Mouse (Mus musculus): ENCODE data around the gene Mrpl9. TPM values are rescaled to one million over a fixed set of nuclear protein-coding genes. Genes with fewer than 3 reads are reported as not detected.

Gene Mrpl9
- polyA plus RNA-seq, 1 experiment from 2014 or later: 35.2 TPM

DNA sequence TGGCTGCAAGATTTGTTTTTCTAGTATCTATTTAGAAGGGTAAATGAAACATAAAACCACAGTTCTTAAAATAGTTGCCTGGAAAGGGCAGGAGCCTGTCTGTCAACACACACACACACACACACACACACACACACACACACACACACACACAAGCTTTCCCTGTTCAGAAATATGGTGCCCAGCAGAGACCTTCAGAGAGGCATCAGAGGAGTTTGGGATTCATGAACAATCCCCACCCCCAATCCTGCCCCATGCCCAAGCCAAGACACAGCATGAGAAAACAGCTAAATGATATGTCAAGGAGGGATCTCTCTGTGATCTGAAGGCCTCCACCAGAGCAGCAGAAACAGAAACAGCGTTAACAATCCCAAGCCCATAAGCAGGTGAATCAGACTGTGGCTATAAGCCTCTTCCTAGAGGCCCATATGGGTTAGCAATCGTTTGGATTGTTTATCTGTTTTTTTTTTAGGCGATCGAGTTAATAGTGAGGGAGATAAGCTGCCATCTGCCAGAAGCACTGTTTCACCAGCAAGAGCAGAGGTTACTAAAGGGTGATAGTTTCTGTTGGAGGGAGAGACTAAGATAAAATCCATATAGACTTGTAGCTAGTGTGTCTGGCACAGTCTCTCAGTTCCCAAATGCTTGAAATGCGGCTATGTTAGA lies 30.6 kb downstream of the Mrpl9 start:
- Histone ChIP-seq H3K4me1 (replicated peaks; ENCODE audit: control insufficient read depth, insufficient read depth, low read length) (no peaks in the 10 kb centered on the region), H3K4me2 (replicated peaks; ENCODE audit: low read depth) (no peak overlapping the region)
- WGBS: 34% methylated on average over 5 of the region's 5 CpGs

DNA sequence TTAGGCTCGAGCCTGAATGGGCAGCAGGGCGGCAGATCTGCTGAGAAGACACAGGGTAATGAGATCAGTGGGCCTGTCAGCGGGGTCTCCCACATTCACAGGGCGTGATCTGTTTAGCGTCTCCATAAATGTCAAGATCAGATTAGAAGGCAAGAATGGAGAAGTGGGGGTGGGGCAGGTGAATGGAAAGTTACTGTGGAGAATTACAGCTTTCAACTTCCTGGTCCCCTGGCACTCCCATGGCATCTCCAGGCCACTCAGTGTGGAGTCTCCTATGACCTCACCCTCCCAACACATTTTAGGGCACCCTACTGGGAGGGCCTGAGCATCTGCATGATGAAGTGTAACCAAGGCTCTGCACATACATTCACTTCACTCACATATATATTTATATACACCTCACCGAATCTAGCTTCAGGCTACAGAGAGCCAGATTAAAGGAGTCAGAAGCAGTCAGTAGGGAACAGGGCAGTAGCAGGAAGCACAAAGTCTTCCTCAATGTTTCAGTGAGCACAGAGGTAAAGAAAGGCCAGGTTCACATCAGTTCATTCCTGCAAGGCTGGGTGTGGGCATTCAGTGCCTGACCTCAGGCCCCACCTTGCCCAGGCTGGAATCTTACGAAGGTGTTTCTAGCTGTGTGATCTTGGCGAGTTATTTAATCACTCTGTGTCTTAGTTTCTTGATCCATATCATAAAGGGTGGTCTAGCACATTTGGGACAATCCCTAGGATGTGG lies 33.4 kb downstream of the Mrpl9 start:
- Histone ChIP-seq H3K27ac (ENCODE audit: low read depth, low read length) (no peak overlapping the region), H3K27me3 (replicated peaks; ENCODE audit: control insufficient read depth, insufficient read depth, low read length) (peaks cover 10% of the 10 kb centered on the region)
- ATAC-seq: peak; percentile 58

More for the DNA sequence above, 30.6 kb downstream of the Mrpl9 start:
- Histone ChIP-seq H3K27ac (ENCODE audit: low read depth, low read length) (no peak overlapping the region), H3K36me3 (ENCODE audit: control insufficient read depth, insufficient read depth) (no peaks in the 10 kb centered on the region), H3K4me3 (ENCODE audit: low read depth, low read length) (no peak overlapping the region), H3K9me3 (ENCODE audit: control insufficient read depth) (no peaks in the 10 kb centered on the region), H3K9ac (ENCODE audit: low read depth, low read length) (no peak overlapping the region), H3K27me3 (replicated peaks; ENCODE audit: control insufficient read depth, insufficient read depth, low read length) (peaks cover 3% of the 10 kb centered on the region)
- no peak for TF ChIP-seq CTCF (IDR thresholded peaks at IDR 0.05; ENCODE audit: low read depth)
- ATAC-seq: no peak

DNA sequence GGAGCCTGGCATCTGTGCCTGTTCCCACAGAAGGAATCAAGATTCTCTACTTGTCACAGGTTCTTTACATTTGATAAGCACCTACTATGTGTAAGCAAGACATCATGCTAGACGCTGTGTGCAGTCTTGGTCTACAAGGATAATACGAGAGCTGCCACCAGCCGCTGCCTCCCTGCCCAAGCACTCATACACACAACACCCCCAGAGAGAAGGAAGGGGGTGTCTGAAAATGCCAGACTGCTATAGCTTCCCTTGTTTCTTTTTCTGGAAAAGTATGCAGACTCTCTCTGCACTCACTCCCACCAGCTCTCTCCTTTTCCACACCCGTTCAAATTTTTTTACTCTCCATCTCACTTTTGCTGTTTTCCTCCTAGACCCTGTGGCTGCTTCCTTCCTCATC lies 34.3 kb downstream of the Mrpl9 start:
- H3K36me3 ChIP-seq (ENCODE audit: control insufficient read depth, insufficient read depth): no peaks in the 10 kb centered on the region
- no peak for TF ChIP-seq CTCF (IDR thresholded peaks at IDR 0.05; ENCODE audit: low read depth)
- ATAC-seq: no peak
- H3K9me3 ChIP-seq (ENCODE audit: control insufficient read depth): no peaks in the 10 kb centered on the region
- no peak overlapping the region for H3K9ac ChIP-seq (ENCODE audit: low read depth, low read length)
- no peak overlapping the region for H3K27ac ChIP-seq (ENCODE audit: low read depth, low read length)
- WGBS: 68% methylated on average over 4 of the region's 4 CpGs
- no peak overlapping the region for H3K4me3 ChIP-seq (ENCODE audit: low read depth, low read length)
- no peak overlapping the region for H3K4me2 ChIP-seq (replicated peaks; ENCODE audit: low read depth)
- no peaks in the 10 kb centered on the region for H3K4me1 ChIP-seq (replicated peaks; ENCODE audit: control insufficient read depth, insufficient read depth, low read length)
- peaks cover 10% of the 10 kb centered on the region for H3K27me3 ChIP-seq (replicated peaks; ENCODE audit: control insufficient read depth, insufficient read depth, low read length)

More for the DNA sequence above, 33.4 kb downstream of the Mrpl9 start:
- Histone ChIP-seq H3K9me3 (ENCODE audit: control insufficient read depth) (no peaks in the 10 kb centered on the region), H3K36me3 (ENCODE audit: control insufficient read depth, insufficient read depth) (no peaks in the 10 kb centered on the region), H3K4me1 (replicated peaks; ENCODE audit: control insufficient read depth, insufficient read depth, low read length) (no peaks in the 10 kb centered on the region), H3K4me3 (ENCODE audit: low read depth, low read length) (no peak overlapping the region), H3K9ac (ENCODE audit: low read depth, low read length) (no peak overlapping the region), H3K4me2 (replicated peaks; ENCODE audit: low read depth) (no peak overlapping the region)
- WGBS: 20% methylated on average over 8 of the region's 8 CpGs
- no peak for TF ChIP-seq CTCF (IDR thresholded peaks at IDR 0.05; ENCODE audit: low read depth)

DNA sequence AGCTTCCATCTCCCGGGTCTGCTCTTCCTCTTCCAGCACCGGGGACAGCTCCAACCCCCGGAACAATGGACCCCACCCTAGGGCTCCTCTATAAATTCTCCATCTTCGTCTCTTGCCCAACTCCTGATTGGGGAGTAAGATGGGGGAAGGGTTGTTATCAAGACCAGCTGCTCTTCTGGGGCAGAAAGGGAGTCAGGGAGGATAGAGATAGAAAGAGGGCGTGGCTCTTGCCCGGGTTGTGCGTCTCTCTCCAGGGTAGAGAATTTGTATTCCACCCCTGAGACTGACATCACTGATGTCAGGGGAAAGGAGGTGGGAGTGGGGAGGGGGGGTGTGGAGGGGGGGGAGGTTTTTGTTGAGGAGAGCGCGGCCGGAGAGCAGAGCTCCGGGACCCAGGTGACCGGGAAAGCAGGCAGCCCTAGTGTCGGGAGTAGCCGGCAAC lies 34.9 kb downstream of the Mrpl9 start, which contains the start of gene Celf3:
TSS of gene Celf3 (plus strand) at position 315 of the 442 bp plus-strand sequence.
- Histone ChIP-seq H3K9ac (ENCODE audit: low read depth, low read length) (no peak within 1 kb of the TSS), H3K27me3 (replicated peaks; ENCODE audit: control insufficient read depth, insufficient read depth, low read length) (peaks cover 10% of the 10 kb centered on the region), H3K4me1 (replicated peaks; ENCODE audit: control insufficient read depth, insufficient read depth, low read length) (no peaks in the 10 kb centered on the region), H3K27ac (ENCODE audit: low read depth, low read length) (no peak within 1 kb of the TSS), H3K4me2 (replicated peaks; ENCODE audit: low read depth) (no peak within 1 kb of the TSS), H3K36me3 (ENCODE audit: control insufficient read depth, insufficient read depth) (no peaks in the 10 kb centered on the region), H3K4me3 (ENCODE audit: low read depth, low read length) (no peak within 1 kb of the TSS), H3K9me3 (ENCODE audit: control insufficient read depth) (no peaks in the 10 kb centered on the region)
- no peak for ATAC-seq
- TF ChIP-seq CTCF (IDR thresholded peaks at IDR 0.05; ENCODE audit: low read depth): no peak
- 3% methylated on average over 13 of the region's 14 CpGs for WGBS

DNA sequence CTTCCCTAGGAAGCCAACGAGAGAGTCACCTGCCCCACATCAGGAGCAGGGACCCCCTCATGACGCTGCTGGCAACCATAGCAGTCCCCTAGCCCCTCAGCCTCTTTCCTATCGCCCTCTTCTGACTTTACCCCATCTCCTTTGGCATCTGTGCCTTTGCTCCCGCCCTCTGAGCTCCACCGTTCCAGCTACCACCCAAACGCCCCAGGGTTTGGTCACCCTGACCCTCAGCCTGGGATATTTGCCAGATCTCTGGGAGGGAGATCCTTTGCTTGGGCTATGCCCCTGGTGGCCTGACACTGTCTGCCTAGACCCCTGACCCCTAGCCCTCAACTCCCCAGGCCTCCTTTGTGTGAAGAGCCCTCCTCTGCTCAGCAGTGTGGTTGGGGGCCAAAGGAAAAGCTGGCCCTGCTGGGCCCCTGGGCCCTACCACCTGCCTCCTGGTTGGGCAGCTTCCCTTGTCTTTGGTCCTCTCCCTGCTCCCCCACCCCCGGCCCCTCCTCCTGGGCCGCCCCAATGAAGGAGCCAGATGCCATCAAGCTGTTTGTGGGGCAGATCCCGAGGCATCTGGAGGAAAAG lies 35.6 kb downstream of the Mrpl9 start:
- H3K27ac ChIP-seq (ENCODE audit: low read depth, low read length): no peak overlapping the region
- no peaks in the 10 kb centered on the region for H3K36me3 ChIP-seq (ENCODE audit: control insufficient read depth, insufficient read depth)
- H3K9me3 ChIP-seq (ENCODE audit: control insufficient read depth): no peaks in the 10 kb centered on the region
- no peak for TF ChIP-seq CTCF (IDR thresholded peaks at IDR 0.05; ENCODE audit: low read depth)
- no peak for ATAC-seq
- no peak overlapping the region for H3K4me2 ChIP-seq (replicated peaks; ENCODE audit: low read depth)
- no peak overlapping the region for H3K4me3 ChIP-seq (ENCODE audit: low read depth, low read length)
- H3K9ac ChIP-seq (ENCODE audit: low read depth, low read length): no peak overlapping the region
- H3K4me1 ChIP-seq (replicated peaks; ENCODE audit: control insufficient read depth, insufficient read depth, low read length): no peaks in the 10 kb centered on the region
- peaks cover 10% of the 10 kb centered on the region for H3K27me3 ChIP-seq (replicated peaks; ENCODE audit: control insufficient read depth, insufficient read depth, low read length)
- WGBS: 23% methylated on average over 9 of the region's 9 CpGs

DNA sequence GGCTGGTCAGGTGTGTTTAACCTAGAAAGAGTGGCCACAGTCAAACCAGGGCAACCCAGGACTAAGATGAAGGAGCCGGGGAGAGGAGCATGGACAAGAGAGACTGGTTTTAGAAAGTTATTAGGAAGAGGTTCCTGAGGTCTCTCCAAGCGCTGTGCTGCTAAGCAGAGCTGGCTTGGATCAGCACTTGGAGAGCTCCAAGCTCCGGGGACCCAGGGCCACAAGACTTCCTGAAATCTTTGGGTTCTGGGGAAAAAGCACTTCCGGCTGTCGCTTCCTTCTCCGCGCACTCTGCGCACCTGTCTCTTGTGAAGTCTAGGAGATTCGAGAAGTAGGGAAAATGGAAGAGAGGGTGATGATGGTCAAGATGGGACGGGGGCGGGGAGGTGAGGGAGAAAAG lies 36.4 kb downstream of the Mrpl9 start:
- TF ChIP-seq CTCF (IDR thresholded peaks at IDR 0.05; ENCODE audit: low read depth): no peak
- Histone ChIP-seq H3K4me1 (replicated peaks; ENCODE audit: control insufficient read depth, insufficient read depth, low read length) (no peaks in the 10 kb centered on the region), H3K4me3 (ENCODE audit: low read depth, low read length) (peak overlapping the region; percentile 20), H3K36me3 (ENCODE audit: control insufficient read depth, insufficient read depth) (no peaks in the 10 kb centered on the region), H3K27ac (ENCODE audit: low read depth, low read length) (no peak overlapping the region), H3K9ac (ENCODE audit: low read depth, low read length) (no peak overlapping the region), H3K4me2 (replicated peaks; ENCODE audit: low read depth) (peak overlapping the region; percentile 49), H3K9me3 (ENCODE audit: control insufficient read depth) (no peaks in the 10 kb centered on the region), H3K27me3 (replicated peaks; ENCODE audit: control insufficient read depth, insufficient read depth, low read length) (peaks cover 10% of the 10 kb centered on the region)
- no peak for ATAC-seq
- 4% methylated on average over 11 of the region's 11 CpGs for WGBS
